Mouse (Mus musculus) intestine, postnatal 0 days (tissue): ENCODE measurements around the gene Ncam2. TPM values are rescaled to one million over a fixed set of nuclear protein-coding genes. Genes with fewer than 3 reads are reported as not detected.

ENCODE experiments used
- ATAC-seq: fragments of 200-750 bp; cut with Nextera tagmentation; 2 replicates; pipeline ENCODE4 v1.8.0; 2017; ENCODE audit warnings: mild to moderate bottlenecking, moderate TSS enrichment, moderate library complexity
- H3K27ac ChIP-seq: fragments of 300-500 bp; sonication (generic); 2 replicates; pipeline ENCODE4 v1.5.1; 2014; ENCODE audit warnings: mild to moderate bottlenecking, low read depth, low read length, moderate library complexity
- H3K27me3 ChIP-seq: fragments of 300-500 bp; sonication (generic); replicated peaks from 2 replicates; pipeline ENCODE4 v1.6.1; 2014; ENCODE audit warnings: low read length, mixed read lengths; ENCODE audit not compliant: control insufficient read depth, insufficient read depth
- H3K36me3 ChIP-seq: fragments of 300-500 bp; sonication (generic); 2 replicates; pipeline ENCODE4 v1.6.1; 2014; ENCODE audit warnings: mild to moderate bottlenecking, moderate library complexity; ENCODE audit not compliant: control insufficient read depth, insufficient read depth
- H3K4me1 ChIP-seq: fragments of 300-500 bp; sonication (generic); replicated peaks from 2 replicates; pipeline ENCODE4 v1.6.1; 2014; ENCODE audit warnings: antibody characterized with exemption, low read length, mixed read lengths; ENCODE audit not compliant: control insufficient read depth, insufficient read depth
- H3K4me2 ChIP-seq: fragments of 300-500 bp; sonication (generic); replicated peaks from 2 replicates; pipeline ENCODE4 v1.6.1; 2014; ENCODE audit warnings: low read depth, mild to moderate bottlenecking, moderate library complexity
- H3K4me3 ChIP-seq: fragments of 300-500 bp; sonication (generic); 2 replicates; pipeline ENCODE4 v1.5.1; 2014; ENCODE audit warnings: low read depth, low read length
- H3K9ac ChIP-seq: fragments of 300-500 bp; sonication (generic); 2 replicates; pipeline ENCODE4 v1.6.1; 2014; ENCODE audit warnings: mild to moderate bottlenecking, low read depth, low read length
- H3K9me3 ChIP-seq: fragments of 300-500 bp; sonication (generic); 2 replicates; pipeline ENCODE4 v1.6.1; 2016; ENCODE audit warnings: mixed run types; ENCODE audit not compliant: control insufficient read depth
- CTCF ChIP-seq: sonication (generic); IDR thresholded peaks from 2 replicates; pipeline ENCODE4 v1.5.1; 2016; ENCODE audit warnings: low read depth, mild to moderate bottlenecking, control low read depth, antibody characterized with exemption, moderate library complexity
- WGBS: fragments of 180-500 bp; shearing (Covaris S2); extraction: QIAGEN DNeasy Blood & Tissue Kit; methylation state at CpG from one replicate; pipeline ENCODE4 v1.1.7; 2014; 5-methylcytosine and 5-hydroxymethylcytosine counted together
- polyA plus RNA-seq: library from polyadenylated mRNA; unstranded; fragments of >200 nt; fragmentation: Nextera tagmentation; extraction: Ambion mirVana; gene quantifications from 2 replicates; pipeline ENCODE4 v1.2.1, GENCODE M21; 2015

The Ncam2 gene
- polyA plus RNA-seq, 1 experiment from 2014 or later = 1.7 TPM

DNA sequence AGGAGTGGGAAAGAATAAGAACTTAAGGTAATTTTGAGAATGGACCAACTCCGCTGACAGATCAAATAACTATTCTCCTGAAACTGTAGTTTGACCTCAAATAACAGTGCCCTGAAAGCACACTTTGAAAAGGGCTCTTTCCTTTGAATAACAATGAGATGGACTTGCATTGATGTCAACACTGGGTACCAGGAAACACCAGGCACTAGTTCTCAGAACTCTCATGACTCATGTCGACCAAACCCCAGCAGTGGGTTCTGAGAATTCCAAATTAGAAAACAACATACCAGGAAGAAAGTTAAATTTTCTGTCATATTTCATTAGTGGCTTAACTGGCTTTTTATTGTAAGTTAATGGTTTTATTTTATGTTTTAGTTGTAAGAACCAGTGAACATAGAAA lies 165.4 kb downstream of the Ncam2 start:
- no peak for TF ChIP-seq CTCF
- Histone ChIP-seq H3K4me3 (no peak overlapping the region), H3K4me1 (no peaks in the 10 kb centered on the region), H3K4me2 (no peak overlapping the region), H3K36me3 (no peaks in the 10 kb centered on the region), H3K27me3 (no peaks in the 10 kb centered on the region), H3K27ac (no peak overlapping the region), H3K9ac (no peak overlapping the region), H3K9me3 (no peaks in the 10 kb centered on the region)
- 86% methylated on average over 2 of the region's 2 CpGs for WGBS
- ATAC-seq = no peak

- Histone ChIP-seq H3K4me1 (no peaks in the 10 kb centered on the region), H3K9ac (no peak overlapping the region), H3K27ac (no peak overlapping the region), H3K4me3 (no peak overlapping the region), H3K36me3 (no peaks in the 10 kb centered on the region), H3K4me2 (no peak overlapping the region), H3K9me3 (no peaks in the 10 kb centered on the region), H3K27me3 (no peaks in the 10 kb centered on the region)
- no peak for ATAC-seq
- no peak for TF ChIP-seq CTCF
- WGBS = 87% methylated on average over 8 of the region's 8 CpGs
These were observed 173.7 kb downstream of the Ncam2 start for GRCm38 (mm10) chr16:81374234-81374633.

DNA sequence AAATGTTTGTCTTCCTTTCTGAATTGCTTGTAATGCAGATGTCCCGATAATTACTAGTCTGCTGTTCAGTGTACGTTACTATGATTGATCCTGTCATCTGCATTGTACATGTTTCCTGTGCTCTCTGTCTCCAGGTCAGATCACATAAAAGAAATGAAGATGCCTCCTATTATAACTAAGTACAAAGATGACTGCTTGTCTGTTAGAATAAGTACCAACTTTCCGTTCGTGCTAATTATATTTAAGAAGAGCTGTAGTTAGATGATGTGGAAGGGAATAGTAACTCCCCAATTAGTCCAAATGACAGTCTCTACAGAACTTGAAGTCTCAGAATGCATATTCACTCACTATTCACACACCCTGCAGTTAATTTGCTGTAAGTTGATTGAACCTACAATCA lies 179.9 kb downstream of the Ncam2 start:
- no peak for TF ChIP-seq CTCF
- 89% methylated on average over 4 of the region's 4 CpGs for WGBS
- no peak overlapping the region for H3K4me2 ChIP-seq
- no peaks in the 10 kb centered on the region for H3K9me3 ChIP-seq
- H3K27ac ChIP-seq = no peak overlapping the region
- H3K4me1 ChIP-seq = no peaks in the 10 kb centered on the region
- H3K36me3 ChIP-seq = no peaks in the 10 kb centered on the region
- no peak overlapping the region for H3K4me3 ChIP-seq
- H3K27me3 ChIP-seq = no peaks in the 10 kb centered on the region
- no peak overlapping the region for H3K9ac ChIP-seq
- ATAC-seq = no peak

GRCm38 (mm10) chr16:81388646-81389045 lies 188.1 kb downstream of the Ncam2 start:
- Histone ChIP-seq H3K4me2 (no peak overlapping the region), H3K36me3 (no peaks in the 10 kb centered on the region), H3K9me3 (no peaks in the 10 kb centered on the region), H3K4me3 (no peak overlapping the region), H3K4me1 (no peaks in the 10 kb centered on the region), H3K27me3 (no peaks in the 10 kb centered on the region), H3K27ac (no peak overlapping the region), H3K9ac (no peak overlapping the region)
- TF ChIP-seq CTCF = no peak
- 85% methylated on average over 2 of the region's 2 CpGs for WGBS
- ATAC-seq = no peak

GRCm38 (mm10) chr16:81434559-81434958 lies 234.1 kb downstream of the Ncam2 start:
- H3K4me3 ChIP-seq = no peak overlapping the region
- H3K9me3 ChIP-seq = no peaks in the 10 kb centered on the region
- no peak overlapping the region for H3K9ac ChIP-seq
- H3K4me2 ChIP-seq = 0 out of 2 replicates have a peak overlapping the region, but pooled peaks have one; percentile 1
- H3K4me1 ChIP-seq = no peaks in the 10 kb centered on the region
- H3K36me3 ChIP-seq = no peaks in the 10 kb centered on the region
- 35% methylated on average over 7 of the region's 7 CpGs for WGBS
- no peak overlapping the region for H3K27ac ChIP-seq
- ATAC-seq = no peak
- no peak for TF ChIP-seq CTCF
- no peaks in the 10 kb centered on the region for H3K27me3 ChIP-seq

GRCm38 (mm10) chr16:81437091-81437867 lies 236.8 kb downstream of the Ncam2 start:
- Histone ChIP-seq H3K36me3 (no peaks in the 10 kb centered on the region), H3K9ac (no peak overlapping the region), H3K4me2 (no peak overlapping the region), H3K27ac (no peak overlapping the region), H3K9me3 (no peaks in the 10 kb centered on the region), H3K4me3 (no peak overlapping the region), H3K27me3 (no peaks in the 10 kb centered on the region), H3K4me1 (no peaks in the 10 kb centered on the region)
- no peak for ATAC-seq
- WGBS = 87% methylated on average over 5 of the region's 5 CpGs
- no peak for TF ChIP-seq CTCF
